Mouse (Mus musculus): ENCODE results near the gene Fbxl7. TPM values are rescaled to one million over a fixed set of nuclear protein-coding genes. Genes with fewer than 3 reads are reported as not detected.
"Not testable (repeated sequence)": the region's sequence is repeated elsewhere in the genome, so short reads cannot be mapped to it uniquely, and the experiment has no call there.

Fbxl7 gene
- polyA plus RNA-seq, 1 experiment from 2014 or later, result 0.95 TPM

- Histone ChIP-seq H3K4me2 (ENCODE audit: low read depth, low read length) (no peak overlapping the region), H3K36me3 (replicated peaks; ENCODE audit: insufficient read depth, low read length) (no peaks in the 10 kb centered on the region), H3K4me1 (ENCODE audit: insufficient read depth) (no peaks in the 10 kb centered on the region), H3K4me3 (ENCODE audit: low read depth, low read length) (no peak overlapping the region), H3K9ac (replicated peaks) (no peak overlapping the region), H3K9me3 (ENCODE audit: low read length) (no peaks in the 10 kb centered on the region), H3K27ac (ENCODE audit: low read depth) (no peak overlapping the region), H3K27me3 (ENCODE audit: insufficient read depth, low read length) (no peaks in the 10 kb centered on the region)
- no peak for DNase-seq
- WGBS (ENCODE audit: insufficient replicate concordance), result 84% methylated on average over 2 of the region's 2 CpGs
- no peak for ATAC-seq
- TF ChIP-seq EP300 (IDR thresholded peaks at IDR 0.05; ENCODE audit: low read depth) (no peak), CTCF (IDR thresholded peaks at IDR 0.05; ENCODE audit: low read depth) (no peak)
Observed at GRCm38 (mm10) chr15:26774895-26775294, 120.5 kb downstream of the Fbxl7 start.

GRCm38 (mm10) chr15:26761651-26762050 lies 133.7 kb downstream of the Fbxl7 start:
- no peak overlapping the region for H3K27ac ChIP-seq (ENCODE audit: low read depth)
- no peak for ATAC-seq
- no peak overlapping the region for H3K4me3 ChIP-seq (ENCODE audit: low read depth, low read length)
- no peak overlapping the region for H3K4me2 ChIP-seq (ENCODE audit: low read depth, low read length)
- WGBS (ENCODE audit: insufficient replicate concordance), result 52% methylated on average over 4 of the region's 4 CpGs
- no peaks in the 10 kb centered on the region for H3K36me3 ChIP-seq (replicated peaks; ENCODE audit: insufficient read depth, low read length)
- H3K9me3 ChIP-seq (ENCODE audit: low read length), result no peaks in the 10 kb centered on the region
- H3K4me1 ChIP-seq (ENCODE audit: insufficient read depth), result no peaks in the 10 kb centered on the region
- H3K9ac ChIP-seq (replicated peaks), result no peak overlapping the region
- peak; percentile 53 for DNase-seq
- no peaks in the 10 kb centered on the region for H3K27me3 ChIP-seq (ENCODE audit: insufficient read depth, low read length)
- TF ChIP-seq EP300 (IDR thresholded peaks at IDR 0.05; ENCODE audit: low read depth), result no peak
- TF ChIP-seq CTCF (IDR thresholded peaks at IDR 0.05; ENCODE audit: low read depth), result no peak

GRCm38 (mm10) chr15:26748484-26748883 lies 146.9 kb downstream of the Fbxl7 start:
- H3K4me1 ChIP-seq (ENCODE audit: insufficient read depth), result no peaks in the 10 kb centered on the region
- no peaks in the 10 kb centered on the region for H3K27me3 ChIP-seq (ENCODE audit: insufficient read depth, low read length)
- ATAC-seq, result no peak
- no peak overlapping the region for H3K9ac ChIP-seq (replicated peaks)
- no peak overlapping the region for H3K4me2 ChIP-seq (ENCODE audit: low read depth, low read length)
- no peak overlapping the region for H3K4me3 ChIP-seq (ENCODE audit: low read depth, low read length)
- no peaks in the 10 kb centered on the region for H3K36me3 ChIP-seq (replicated peaks; ENCODE audit: insufficient read depth, low read length)
- no peaks in the 10 kb centered on the region for H3K9me3 ChIP-seq (ENCODE audit: low read length)
- H3K27ac ChIP-seq (ENCODE audit: low read depth), result no peak overlapping the region
- DNase-seq, result no peak
- no peak for TF ChIP-seq EP300 (IDR thresholded peaks at IDR 0.05; ENCODE audit: low read depth)
- TF ChIP-seq CTCF (IDR thresholded peaks at IDR 0.05; ENCODE audit: low read depth), result no peak
- WGBS (ENCODE audit: insufficient replicate concordance), result 85% methylated on average over 3 of the region's 3 CpGs

DNA sequence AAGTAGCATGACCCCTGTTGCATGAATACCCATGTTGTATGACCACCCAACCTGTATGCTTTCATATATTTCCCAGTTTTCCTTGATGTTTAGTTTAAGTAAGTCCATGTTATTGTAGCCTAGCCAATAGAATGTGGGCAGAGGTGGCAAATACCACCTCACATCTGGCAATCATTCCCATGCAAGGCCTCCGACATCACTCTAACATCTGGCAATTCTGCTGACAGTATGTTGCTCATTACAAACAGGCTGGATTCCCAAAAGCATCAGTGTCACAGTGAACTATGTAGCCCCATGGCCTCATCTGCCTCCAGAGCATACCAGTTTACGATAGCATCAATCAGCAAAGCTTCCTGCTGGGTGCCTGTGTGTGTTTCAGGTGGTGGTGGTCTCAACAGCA lies 163.0 kb downstream of the Fbxl7 start:
- ATAC-seq (no peak), DNase-seq (no peak)
- no peaks in the 10 kb centered on the region for H3K9me3 ChIP-seq (ENCODE audit: low read length)
- no peak overlapping the region for H3K27ac ChIP-seq (ENCODE audit: low read depth)
- no peak overlapping the region for H3K4me3 ChIP-seq (ENCODE audit: low read depth, low read length)
- TF ChIP-seq CTCF (IDR thresholded peaks at IDR 0.05; ENCODE audit: low read depth) (no peak), EP300 (IDR thresholded peaks at IDR 0.05; ENCODE audit: low read depth) (no peak)
- no peaks in the 10 kb centered on the region for H3K4me1 ChIP-seq (ENCODE audit: insufficient read depth)
- WGBS (ENCODE audit: insufficient replicate concordance), result 64% methylated on average over 2 of the region's 2 CpGs
- H3K9ac ChIP-seq (replicated peaks), result no peak overlapping the region
- H3K4me2 ChIP-seq (ENCODE audit: low read depth, low read length), result no peak overlapping the region
- no peaks in the 10 kb centered on the region for H3K36me3 ChIP-seq (replicated peaks; ENCODE audit: insufficient read depth, low read length)
- H3K27me3 ChIP-seq (ENCODE audit: insufficient read depth, low read length), result no peaks in the 10 kb centered on the region

DNA sequence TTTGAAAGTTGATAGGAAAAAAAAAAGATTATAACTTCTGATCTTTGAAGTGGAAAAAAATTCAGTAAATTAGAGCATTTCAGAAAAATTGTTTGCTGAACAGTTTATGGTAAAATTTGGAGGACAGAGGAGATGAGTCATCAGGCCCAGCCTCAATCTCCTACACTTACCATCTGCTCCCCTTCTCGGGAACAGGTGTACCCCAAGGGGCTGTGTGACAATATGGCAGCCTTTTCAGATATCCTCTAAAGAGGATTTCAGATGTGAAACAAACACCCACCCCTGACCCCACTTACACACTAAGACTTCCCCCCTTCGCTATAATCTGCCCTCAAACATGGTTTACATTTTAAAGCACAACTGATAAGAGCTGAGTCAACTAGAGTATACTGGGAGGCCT lies 164.6 kb downstream of the Fbxl7 start:
- TF ChIP-seq CTCF (IDR thresholded peaks at IDR 0.05; ENCODE audit: low read depth), result no peak
- no peak for TF ChIP-seq EP300 (IDR thresholded peaks at IDR 0.05; ENCODE audit: low read depth)
- Histone ChIP-seq H3K27ac (ENCODE audit: low read depth) (no peak overlapping the region), H3K9ac (replicated peaks) (no peak overlapping the region), H3K9me3 (ENCODE audit: low read length) (no peaks in the 10 kb centered on the region), H3K4me2 (ENCODE audit: low read depth, low read length) (no peak overlapping the region), H3K4me3 (ENCODE audit: low read depth, low read length) (no peak overlapping the region), H3K27me3 (ENCODE audit: insufficient read depth, low read length) (no peaks in the 10 kb centered on the region), H3K4me1 (ENCODE audit: insufficient read depth) (no peaks in the 10 kb centered on the region), H3K36me3 (replicated peaks; ENCODE audit: insufficient read depth, low read length) (no peaks in the 10 kb centered on the region)
- DNase-seq (no peak), ATAC-seq (no peak)
- WGBS (ENCODE audit: insufficient replicate concordance), result 52% methylated on average over 2 of the region's 2 CpGs

DNA sequence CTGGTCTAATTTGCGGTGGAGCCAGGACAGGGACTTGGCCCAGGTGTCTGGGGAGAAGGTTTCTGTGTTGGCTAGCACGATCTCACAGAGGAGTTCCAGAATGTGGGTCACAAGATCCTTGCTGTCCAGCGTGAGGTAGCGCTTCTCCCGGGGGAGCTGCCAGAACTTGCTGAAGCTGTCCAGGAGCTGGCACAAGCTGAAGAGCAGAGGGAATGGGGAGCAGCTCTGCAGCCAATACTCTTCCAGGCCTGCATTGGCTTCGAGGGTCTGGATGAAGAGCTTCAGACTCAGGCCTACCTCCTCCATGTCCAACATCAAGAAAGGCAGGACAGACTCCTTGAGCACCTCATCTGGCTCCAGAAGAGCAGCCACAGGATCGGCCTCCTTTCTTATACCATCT lies 166.0 kb downstream of the Fbxl7 start:
- 80% methylated on average over 4 of the region's 7 CpGs for WGBS (ENCODE audit: insufficient replicate concordance)
- not testable (repeated sequence) for H3K9ac ChIP-seq (replicated peaks)

GRCm38 (mm10) chr15:26718390-26719036 lies 176.9 kb downstream of the Fbxl7 start:
- Histone ChIP-seq H3K9ac (replicated peaks) (no peak overlapping the region), H3K4me3 (ENCODE audit: low read depth, low read length) (no peak overlapping the region), H3K4me2 (ENCODE audit: low read depth, low read length) (no peak overlapping the region), H3K36me3 (replicated peaks; ENCODE audit: insufficient read depth, low read length) (no peaks in the 10 kb centered on the region), H3K4me1 (ENCODE audit: insufficient read depth) (no peaks in the 10 kb centered on the region), H3K9me3 (ENCODE audit: low read length) (no peaks in the 10 kb centered on the region), H3K27ac (ENCODE audit: low read depth) (no peak overlapping the region), H3K27me3 (ENCODE audit: insufficient read depth, low read length) (no peaks in the 10 kb centered on the region)
- TF ChIP-seq EP300 (IDR thresholded peaks at IDR 0.05; ENCODE audit: low read depth) (no peak), CTCF (IDR thresholded peaks at IDR 0.05; ENCODE audit: low read depth) (no peak)
- WGBS (ENCODE audit: insufficient replicate concordance), result 61% methylated on average over 5 of the region's 5 CpGs
- ATAC-seq (no peak), DNase-seq (no peak)

More for the DNA sequence above, 166.0 kb downstream of the Fbxl7 start:
- not testable (repeated sequence) for H3K4me3 ChIP-seq (ENCODE audit: low read depth, low read length); DNase-seq; H3K4me2 ChIP-seq (ENCODE audit: low read depth, low read length); ATAC-seq; H3K9me3 ChIP-seq (ENCODE audit: low read length); H3K36me3 ChIP-seq (replicated peaks; ENCODE audit: insufficient read depth, low read length); H3K27ac ChIP-seq (ENCODE audit: low read depth); H3K27me3 ChIP-seq (ENCODE audit: insufficient read depth, low read length); H3K4me1 ChIP-seq (ENCODE audit: insufficient read depth)

Measured in liver, postnatal 0 days (tissue).